Mouse (Mus musculus) urinary bladder, postnatal 4 days (tissue): ENCODE measurements around the gene Vmn1r203.
"Not testable (repeated sequence)": the region's sequence is repeated elsewhere in the genome, so short reads cannot be mapped to it uniquely, and the experiment has no call there.

Source experiments
- DNase-seq, 2 experiments: peaks; one replicate each; pipeline ENCODE4 v3.0.0; 2021 to 2022; ENCODE audit warnings: low spot score in 2 of 2

Vmn1r203 gene

GRCm38 (mm10) chr13:22517814-22518213 lies at the start of gene Vmn1r203:
Gene Vmn1r203, plus strand, starts transcription at chr13:22518114.
- DNase-seq = no peak

GRCm38 (mm10) chr13:22471623-22472022 lies 46.3 kb upstream of the Vmn1r203 start, which contains the start of gene Vmn1r201:
Gene Vmn1r201, plus strand, starts transcription at chr13:22471923.
- no peak for DNase-seq

DNA sequence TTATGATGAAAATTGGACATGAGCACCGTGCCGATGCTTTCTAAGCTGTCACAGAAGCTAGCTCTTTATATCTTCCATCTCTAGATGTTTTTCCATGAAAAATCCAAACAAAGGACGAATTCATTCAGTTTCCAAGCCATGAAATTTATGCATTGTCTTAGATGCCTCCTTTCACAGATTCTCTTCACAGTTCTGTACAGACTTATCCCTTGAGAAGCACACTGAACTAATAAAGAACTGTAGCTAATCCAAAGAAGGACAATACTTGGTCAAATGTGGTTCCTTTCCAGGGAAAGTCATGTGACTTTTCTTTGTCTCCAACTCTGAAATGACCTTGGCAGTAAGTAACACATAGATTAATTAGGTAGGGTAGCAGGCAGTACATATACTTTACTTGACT lies 15.5 kb upstream of the Vmn1r203 start:
- DNase-seq = no peak

GRCm38 (mm10) chr13:22505281-22505680 lies 12.6 kb upstream of the Vmn1r203 start, which contains the start of gene Vmn1r202:
Gene Vmn1r202, minus strand, starts transcription at chr13:22505381.
- DNase-seq = no peak

GRCm38 (mm10) chr13:22552898-22553297 lies 35.0 kb downstream of the Vmn1r203 start, which contains the start of gene Vmn1r204:
Gene Vmn1r204, plus strand, starts transcription at chr13:22553198.
- DNase-seq = not testable (repeated sequence)

DNA sequence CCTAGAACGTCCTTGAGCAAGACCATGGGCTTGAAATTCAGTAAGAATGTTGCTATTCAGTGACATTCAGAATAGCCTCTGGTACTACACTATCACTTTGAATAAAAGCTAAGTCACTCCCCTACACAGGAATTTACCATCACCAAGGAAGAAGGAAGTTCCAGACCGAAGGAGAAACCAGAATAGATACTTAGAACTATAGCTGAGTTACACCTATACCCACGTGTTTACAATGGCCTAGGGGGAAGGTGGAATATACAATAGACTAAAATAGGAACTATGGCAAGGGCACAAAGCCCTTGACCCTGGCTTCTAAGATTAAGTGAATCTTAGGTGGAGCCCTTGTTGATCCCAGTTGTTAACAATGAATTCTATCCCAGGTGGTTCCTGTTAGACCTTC lies 57.0 kb downstream of the Vmn1r203 start:
- DNase-seq = not testable (repeated sequence)
